Mouse (Mus musculus) stomach, postnatal 0 days (tissue): ENCODE measurements at regions not wholly inside any gene's neighbourhood (a gene's known extent, or its start where the extent isn't known, plus 50 kb on each side); places are given as distances from the start of the nearest gene placed in this dataset.

Source experiments
- ATAC-seq: fragments of 200-750 bp; cut with Nextera tagmentation; 2 replicates; pipeline ENCODE4 v1.8.0; 2017; ENCODE audit not compliant: low FRiP score, low TSS enrichment
- DNase-seq: peaks from one replicate; pipeline ENCODE4 v3.0.0-alpha.2; 2016; ENCODE audit warnings: low spot score
- H3K27ac ChIP-seq: fragments of 300-500 bp; sonication (generic); replicated peaks from 2 replicates; pipeline ENCODE4 v1.5.1; 2014; ENCODE audit warnings: mild to moderate bottlenecking, control low read depth
- H3K27me3 ChIP-seq: fragments of 300-500 bp; sonication (generic); 2 replicates; pipeline ENCODE4 v1.6.1; 2014; ENCODE audit warnings: low read length; ENCODE audit not compliant: control insufficient read depth, insufficient read depth
- H3K36me3 ChIP-seq: fragments of 300-500 bp; sonication (generic); 2 replicates; pipeline ENCODE4 v1.6.1; 2014; ENCODE audit warnings: low read length, mixed read lengths; ENCODE audit not compliant: control insufficient read depth, insufficient read depth
- H3K4me1 ChIP-seq: fragments of 300-500 bp; sonication (generic); replicated peaks from 2 replicates; pipeline ENCODE4 v1.6.1; 2014; ENCODE audit warnings: antibody characterized with exemption; ENCODE audit not compliant: control insufficient read depth, insufficient read depth
- H3K4me2 ChIP-seq: fragments of 300-500 bp; sonication (generic); replicated peaks from 2 replicates; pipeline ENCODE4 v1.6.1; 2014; ENCODE audit warnings: low read depth, mild to moderate bottlenecking, control low read depth, moderate library complexity
- H3K4me3 ChIP-seq: fragments of 300-500 bp; sonication (generic); 2 replicates; pipeline ENCODE4 v1.5.1; 2014; ENCODE audit warnings: low read depth, low read length, control low read depth
- H3K9ac ChIP-seq: fragments of 300-500 bp; sonication (generic); 2 replicates; pipeline ENCODE4 v1.6.1; 2014; ENCODE audit warnings: mild to moderate bottlenecking, low read length, control low read depth, mixed read lengths
- H3K9me3 ChIP-seq: fragments of 300-500 bp; sonication (generic); 2 replicates; pipeline ENCODE4 v1.6.1; 2016; ENCODE audit warnings: low read length; ENCODE audit not compliant: control insufficient read depth
- CTCF ChIP-seq: IDR thresholded peaks from 2 replicates; pipeline ENCODE4 v1.5.1; 2016; ENCODE audit warnings: antibody characterized with exemption, low read depth, mild to moderate bottlenecking, moderate library complexity
- EP300 ChIP-seq: optimal IDR thresholded peaks from 2 replicates; pipeline ENCODE3; 2016; ENCODE audit warnings: antibody characterized with exemption
- WGBS: fragments of 180-500 bp; shearing (Covaris S2); extraction: QIAGEN DNeasy Blood & Tissue Kit; methylation state at CpG from one replicate; pipeline ENCODE4 v1.1.7; 2014; 5-methylcytosine and 5-hydroxymethylcytosine counted together

DNA sequence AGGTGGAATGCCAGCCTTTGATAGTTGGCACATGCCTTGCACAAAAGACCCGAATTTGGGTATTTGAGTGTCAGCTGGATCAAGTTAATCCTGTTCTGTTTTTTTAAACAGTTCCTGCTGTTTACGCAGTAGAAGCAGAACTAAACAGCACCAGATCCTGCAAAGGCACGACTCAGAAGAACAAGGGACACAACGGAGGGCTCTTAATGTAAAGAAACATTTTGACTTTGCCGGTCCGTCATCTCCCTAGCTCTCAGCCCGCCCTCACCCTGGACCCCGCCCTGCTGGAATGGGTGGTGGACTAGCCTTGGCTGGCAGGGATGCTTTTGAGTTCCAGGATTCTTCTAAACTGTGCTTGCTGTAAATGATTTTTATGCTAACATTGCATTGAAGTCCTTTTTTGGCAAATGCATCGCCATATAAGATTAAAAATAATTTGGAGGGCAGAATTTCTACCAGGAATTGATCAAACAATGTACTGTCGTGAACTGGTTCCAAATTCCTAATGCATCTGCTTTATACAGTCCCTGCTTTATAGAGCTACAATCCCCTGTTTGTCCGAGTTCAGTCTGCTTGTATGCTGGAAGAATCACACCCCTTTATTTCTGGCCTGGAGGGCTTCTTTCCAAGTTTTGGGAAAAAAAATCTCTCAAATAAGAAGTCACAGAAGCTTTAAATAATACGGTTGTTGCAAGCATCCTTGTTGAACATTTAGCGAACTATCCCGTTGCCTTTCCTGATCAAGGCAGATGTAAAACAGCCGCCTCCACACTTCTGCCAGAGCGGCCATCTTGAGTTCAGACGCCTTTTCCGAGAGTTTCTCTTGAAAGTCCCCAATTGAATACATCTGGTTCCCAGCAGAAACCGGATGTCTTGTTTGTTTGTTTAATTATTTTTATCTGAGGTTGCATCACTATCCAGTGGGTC lies 308.2 kb downstream of the Pten start:
- TF ChIP-seq EP300 (no peak), CTCF (no peak)
- Histone ChIP-seq H3K4me1 (no peaks in the 10 kb centered on the region), H3K36me3 (no peaks in the 10 kb centered on the region), H3K9me3 (no peaks in the 10 kb centered on the region), H3K9ac (no peak overlapping the region), H3K27ac (peak overlapping the region; percentile 67), H3K4me2 (peak overlapping the region; percentile 35), H3K27me3 (no peaks in the 10 kb centered on the region), H3K4me3 (no peak overlapping the region)
- peak; percentile 17 for DNase-seq
- 43% methylated on average over 19 of the region's 19 CpGs for WGBS
- peak; percentile 45; the same call in 1 of the 2 replicates for ATAC-seq

DNA sequence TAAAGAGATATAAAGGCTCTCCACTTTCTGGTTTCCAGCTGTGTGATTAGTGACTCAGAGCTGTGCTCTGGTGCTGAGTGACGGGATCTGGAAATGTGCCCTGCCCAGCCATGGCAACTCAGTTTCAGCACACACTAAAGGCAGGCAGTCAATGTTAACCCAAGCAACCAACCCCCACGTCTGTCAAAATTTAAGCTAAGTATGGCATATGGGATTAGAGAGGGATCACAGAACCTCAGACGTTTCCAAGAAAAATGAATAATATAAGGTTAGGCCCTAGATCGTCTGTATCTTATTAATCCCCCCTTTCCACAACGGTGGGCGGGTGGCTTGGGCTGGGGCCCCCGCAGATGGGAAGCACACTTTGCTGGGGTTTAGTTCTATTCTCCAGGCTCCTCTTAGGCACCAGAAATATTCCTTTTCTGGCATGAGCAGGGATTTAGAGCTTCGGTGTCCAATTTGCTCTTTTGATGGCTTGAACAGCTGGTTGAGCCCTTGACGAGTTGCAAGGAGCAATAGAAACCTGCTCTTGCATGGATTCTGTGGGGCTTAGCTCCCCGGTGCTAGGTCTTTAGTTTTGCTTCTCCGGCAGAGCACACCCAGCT lies 311.2 kb downstream of the Pten start:
- H3K27me3 ChIP-seq: no peaks in the 10 kb centered on the region
- no peaks in the 10 kb centered on the region for H3K9me3 ChIP-seq
- no peaks in the 10 kb centered on the region for H3K4me1 ChIP-seq
- H3K4me3 ChIP-seq: no peak overlapping the region
- no peak overlapping the region for H3K9ac ChIP-seq
- TF ChIP-seq CTCF (no peak), EP300 (no peak)
- DNase-seq (peak; percentile 21), ATAC-seq (peak; percentile 66; the same call in 1 of the 2 replicates)
- no peaks in the 10 kb centered on the region for H3K36me3 ChIP-seq
- H3K4me2 ChIP-seq: no peak overlapping the region
- WGBS: 36% methylated on average over 11 of the region's 11 CpGs
- H3K27ac ChIP-seq: no peak overlapping the region

DNA sequence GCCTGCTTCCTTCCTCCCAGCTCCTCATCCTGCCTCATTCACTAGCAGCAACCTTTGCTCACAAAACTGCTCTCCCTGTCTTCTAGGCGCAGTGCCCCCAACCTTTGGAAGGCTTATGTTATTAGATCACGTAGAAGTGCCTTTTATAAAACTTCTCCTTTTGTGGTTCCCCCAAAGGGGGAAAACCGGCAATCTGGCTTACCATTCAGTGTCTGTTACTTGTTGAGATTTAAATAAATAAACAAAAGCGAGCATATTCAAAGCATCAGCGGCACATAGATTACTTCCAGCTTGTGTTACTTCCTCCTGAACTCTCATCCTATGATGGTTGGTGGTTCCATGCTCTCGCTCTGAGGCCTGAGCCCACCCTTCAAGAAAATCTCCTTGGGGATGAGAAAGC lies 312.5 kb downstream of the Pten start:
- no peak overlapping the region for H3K4me2 ChIP-seq
- H3K9me3 ChIP-seq: no peaks in the 10 kb centered on the region
- H3K27me3 ChIP-seq: no peaks in the 10 kb centered on the region
- 57% methylated on average over 6 of the region's 6 CpGs for whole genome bisulfite sequencing
- no peaks in the 10 kb centered on the region for H3K36me3 ChIP-seq
- no peaks in the 10 kb centered on the region for H3K4me1 ChIP-seq
- H3K9ac ChIP-seq: no peak overlapping the region
- TF ChIP-seq EP300 (no peak), CTCF (no peak)
- H3K27ac ChIP-seq: no peak overlapping the region
- H3K4me3 ChIP-seq: no peak overlapping the region
- DNase-seq: no peak
- ATAC-seq: no peak

DNA sequence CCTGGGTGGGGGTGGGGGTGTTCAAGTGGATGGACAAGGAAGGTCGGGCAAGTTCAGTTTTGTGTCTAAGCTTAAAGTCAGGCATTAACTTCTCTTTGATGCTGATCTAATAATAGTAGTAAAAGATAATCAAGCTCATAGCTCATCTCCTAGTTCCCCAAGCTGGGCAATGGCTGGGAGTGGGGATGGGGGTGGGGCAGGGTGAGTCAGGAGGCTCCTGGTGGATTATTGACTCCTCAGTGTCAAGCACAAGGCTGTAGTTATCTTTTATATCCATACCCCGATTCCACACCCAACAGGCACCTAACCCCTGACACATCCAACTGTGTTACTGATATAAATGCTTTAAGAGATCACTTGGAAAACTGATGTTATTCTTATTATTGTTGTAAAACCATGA lies 315.0 kb downstream of the Pten start:
- Histone ChIP-seq H3K36me3 (no peaks in the 10 kb centered on the region), H3K4me3 (no peak overlapping the region), H3K9me3 (no peaks in the 10 kb centered on the region), H3K4me2 (no peak overlapping the region), H3K27ac (no peak overlapping the region), H3K9ac (no peak overlapping the region), H3K4me1 (no peaks in the 10 kb centered on the region), H3K27me3 (no peaks in the 10 kb centered on the region)
- 80% methylated on average over 2 of the region's 2 CpGs for WGBS
- ATAC-seq: no peak
- no peak for DNase-seq
- TF ChIP-seq EP300: no peak
- no peak for TF ChIP-seq CTCF

DNA sequence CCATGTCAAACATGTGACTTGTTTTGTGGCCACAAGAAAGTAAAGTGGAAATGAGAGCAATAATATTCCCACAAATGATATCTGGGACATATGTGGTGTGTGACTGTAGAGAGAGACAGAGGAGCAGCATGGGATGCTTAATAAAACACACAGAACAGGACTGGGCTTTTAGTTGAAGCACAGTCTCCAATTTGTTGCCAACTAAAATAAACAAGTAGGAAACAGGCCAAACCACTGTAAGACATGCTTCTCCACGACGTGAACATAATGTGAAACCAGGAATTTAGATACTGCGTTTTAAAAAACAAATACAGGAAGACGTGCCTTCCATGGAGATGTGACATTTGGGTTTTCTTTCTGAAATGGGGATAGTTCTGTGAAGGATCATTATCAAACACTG lies 317.2 kb downstream of the Rnls start:
- Histone ChIP-seq H3K4me3 (no peak overlapping the region), H3K9me3 (no peaks in the 10 kb centered on the region), H3K4me2 (no peak overlapping the region), H3K27me3 (no peaks in the 10 kb centered on the region), H3K36me3 (no peaks in the 10 kb centered on the region), H3K9ac (no peak overlapping the region), H3K27ac (no peak overlapping the region), H3K4me1 (no peaks in the 10 kb centered on the region)
- WGBS: 27% methylated on average over 4 of the region's 4 CpGs
- ATAC-seq (no peak), DNase-seq (no peak)
- TF ChIP-seq CTCF (no peak), EP300 (no peak)
